Comparison of ENCODE assay signal across 8 mouse cellular contexts in genomic region chr6:53820486-53820985, GRCm38 (mm10). TPM values are rescaled to one million over a fixed set of nuclear protein-coding genes. Genes with fewer than 3 reads are reported as not detected.
DNase-seq lines count a peak whose midpoint lies in the region; ATAC-seq and TF ChIP-seq lines count a peak whose summit lies in the region.

Gene Tril, minus strand, starts transcription at chr6:53820830.

- H3K27me3 ChIP-seq in E14TG2a.4 (ENCODE audit: insufficient read depth, low read length) = peaks cover 91% of the 10 kb centered on the region
- peaks cover 60% of the 10 kb centered on the region for H3K27me3 ChIP-seq in forebrain, embryonic 13.5 days
- H3K27me3 ChIP-seq in heart, embryonic 14.5 days (ENCODE audit: control insufficient read depth, insufficient read depth, low read length) = peaks cover 53% of the 10 kb centered on the region
- peaks cover 91% of the 10 kb centered on the region for H3K27me3 ChIP-seq in liver, embryonic 13.5 days

- H3K4me1 ChIP-seq in E14TG2a.4 (replicated peaks; ENCODE audit: low read depth, low read length) = peaks cover 38% of the 10 kb centered on the region
- H3K4me1 ChIP-seq in brown adipose tissue, adult 24 weeks (ENCODE audit: control insufficient read depth, insufficient read depth, insufficient read length, low read length) = peaks cover 10% of the 10 kb centered on the region
- peaks cover 42% of the 10 kb centered on the region for H3K4me1 ChIP-seq in forebrain, embryonic 13.5 days
- H3K4me1 ChIP-seq in heart, embryonic 14.5 days (ENCODE audit: control insufficient read depth in 2 of 2, insufficient read depth in 2 of 2, low read length in 2 of 2) = peaks cover 14 to 29% of the 10 kb centered on the region in 2 experiments
- H3K4me1 ChIP-seq in liver, embryonic 13.5 days (replicated peaks) = peaks cover 12% of the 10 kb centered on the region
- peaks cover 35% of the 10 kb centered on the region for H3K4me1 ChIP-seq in olfactory bulb, adult 2 months (ENCODE audit: control insufficient read depth, insufficient read depth, low read length)

- H3K4me2 ChIP-seq in forebrain, embryonic 13.5 days = peak within 1 kb of the TSS; percentile 73
- peak within 1 kb of the TSS; percentile 96 for H3K4me2 ChIP-seq in heart, embryonic 14.5 days (ENCODE audit: low read length)
- H3K4me2 ChIP-seq in liver, embryonic 13.5 days = peak within 1 kb of the TSS; percentile 58

- TF ChIP-seq POLR2A in olfactory bulb, adult 2 months (IDR thresholded peaks at IDR 0.05; ENCODE audit: insufficient read depth, low read depth, low read length) = no peak

- peak within 1 kb of the TSS; percentile 78 for H3K4me3 ChIP-seq in E14TG2a.4 (replicated peaks; ENCODE audit: low read length)
- H3K4me3 ChIP-seq in brown adipose tissue, adult 24 weeks (ENCODE audit: insufficient read depth, low read depth, low read length) = peak within 1 kb of the TSS; percentile 58
- H3K4me3 ChIP-seq in forebrain, embryonic 13.5 days = peak within 1 kb of the TSS; percentile 52
- H3K4me3 ChIP-seq in heart, embryonic 14.5 days (ENCODE audit: control insufficient read depth in 1 of 2, insufficient read depth in 1 of 2, low read depth in 1 of 2, low read length in 2 of 2) = peak within 1 kb of the TSS; percentile 59 to 67
- peak within 1 kb of the TSS; percentile 43 for H3K4me3 ChIP-seq in liver, embryonic 13.5 days (replicated peaks)
- H3K4me3 ChIP-seq in olfactory bulb, adult 2 months (ENCODE audit: insufficient read depth, low read depth, low read length) = peak within 1 kb of the TSS; percentile 40

- H3K36me3 ChIP-seq in E14TG2a.4 (ENCODE audit: insufficient read depth, low read length) = no peaks in the 10 kb centered on the region
- no peaks in the 10 kb centered on the region for H3K36me3 ChIP-seq in forebrain, embryonic 13.5 days (ENCODE audit: poor library complexity, severe bottlenecking)
- no peaks in the 10 kb centered on the region for H3K36me3 ChIP-seq in heart, embryonic 14.5 days (ENCODE audit: control insufficient read depth, insufficient read depth, low read length)
- no peaks in the 10 kb centered on the region for H3K36me3 ChIP-seq in liver, embryonic 13.5 days

- under 1% methylated on average over 43 of the region's 43 CpGs for WGBS in forebrain, embryonic 13.5 days
- under 1% methylated on average over 43 of the region's 43 CpGs for WGBS in heart, embryonic 14.5 days
- 1% methylated on average over 43 of the region's 43 CpGs for WGBS in liver, embryonic 13.5 days (ENCODE audit: insufficient replicate concordance)
- WGBS in olfactory bulb, adult 2 months = under 1% methylated on average over 43 of the region's 43 CpGs

- peak within 1 kb of the TSS; percentile 66 for H3K9ac ChIP-seq in forebrain, embryonic 13.5 days
- H3K9ac ChIP-seq in heart, embryonic 14.5 days (ENCODE audit: low read length) = peak within 1 kb of the TSS; percentile 75
- no peak within 1 kb of the TSS for H3K9ac ChIP-seq in liver, embryonic 13.5 days

- no peaks in the 10 kb centered on the region for H3K9me3 ChIP-seq in E14TG2a.4 (ENCODE audit: low read length)
- no peaks in the 10 kb centered on the region for H3K9me3 ChIP-seq in forebrain, embryonic 13.5 days (replicated peaks)
- H3K9me3 ChIP-seq in heart, embryonic 14.5 days (ENCODE audit: control insufficient read depth, low read length) = no peaks in the 10 kb centered on the region
- no peaks in the 10 kb centered on the region for H3K9me3 ChIP-seq in liver, embryonic 13.5 days (replicated peaks)

- peak; percentile 53 for ATAC-seq in forebrain, embryonic 13.5 days
- ATAC-seq in heart, embryonic 14.5 days (ENCODE audit: insufficient number of reproducible peaks, insufficient read depth, low FRiP score, low read depth) = peak; percentile 70
- ATAC-seq in liver, embryonic 13.5 days (ENCODE audit: low read depth) = no peak

- TF ChIP-seq CTCF in E14TG2a.4 (conservative IDR thresholded peaks at IDR 0.05; ENCODE audit: low read length) = no peak
- no peak for TF ChIP-seq CTCF in olfactory bulb, adult 2 months (IDR thresholded peaks at IDR 0.05; ENCODE audit: insufficient read depth, low read depth, low read length)

- peak; percentile 91 for DNase-seq in kidney, postnatal 10 days
- DNase-seq in liver, embryonic 13.5 days = no peak
- no peak for DNase-seq in MN1 (ENCODE audit: low spot score)

- peak within 1 kb of the TSS; percentile 56 for H3K27ac ChIP-seq in brown adipose tissue, adult 24 weeks (replicated peaks; ENCODE audit: low read depth, low read length)
- H3K27ac ChIP-seq in forebrain, embryonic 13.5 days = peak within 1 kb of the TSS; percentile 35
- H3K27ac ChIP-seq in heart, embryonic 14.5 days (replicated peaks in 1 of 2; ENCODE audit: control insufficient read depth in 1 of 2, insufficient read depth in 1 of 2, low read depth in 2 of 2, low read length in 2 of 2) = peak within 1 kb of the TSS; percentile 54 to 80
- H3K27ac ChIP-seq in liver, embryonic 13.5 days = no peak within 1 kb of the TSS
- 0 out of 2 replicates have a peak within 1 kb of the TSS, but pooled peaks have one; percentile 2 for H3K27ac ChIP-seq in olfactory bulb, adult 2 months (ENCODE audit: insufficient read depth, low read depth, low read length)

RNA-seq across cellular contexts. Expression of gene Tril, which starts in this region (rescaled TPM):
- 1.3 and 1.5 TPM in 2 replicates for polyA plus RNA-seq in brown adipose tissue, adult 24 weeks (2012; ENCODE audit: insufficient read depth, insufficient read length, missing spikeins)
- polyA plus RNA-seq in forebrain, embryonic 13.5 days (2015; fragmentation: Nextera tagmentation; extraction: Ambion mirVana) = 5.6 and 6.3 TPM in 2 replicates
- polyA plus RNA-seq in heart, embryonic 14.5 days (2014; fragmentation: Nextera tagmentation; extraction: Ambion mirVana) = 4.5 and 4.8 TPM in 2 replicates
- 0.50 and 0.59 TPM in 2 replicates for polyA plus RNA-seq in liver, embryonic 13.5 days (2015; fragmentation: Nextera tagmentation; extraction: Ambion mirVana)
- polyA plus RNA-seq in olfactory bulb, adult 2 months (2012; ENCODE audit: insufficient read depth, insufficient read length, low replicate concordance, missing spikeins) = not detected in 2 replicates
